Mouse (Mus musculus) large intestine, adult 2 months (tissue): Measurements from ENCODE around the gene Atrnl1. TPM values are rescaled to one million over a fixed set of nuclear protein-coding genes. Genes with fewer than 3 reads are reported as not detected.
"Not testable (repeated sequence)": the region's sequence is repeated elsewhere in the genome, so short reads cannot be mapped to it uniquely, and the experiment has no call there.

Experiments
- DNase-seq: peaks from one replicate; pipeline ENCODE4 v3.0.0-alpha.2; 2012; ENCODE audit warnings: low read depth, low spot score
- WGBS: fragments of 180-500 bp; shearing (Covaris S2); methylation state at CpG from one replicate; pipeline ENCODE4 v1.1.7; 2018; 5-methylcytosine and 5-hydroxymethylcytosine counted together
- polyA plus RNA-seq: library from polyadenylated mRNA; depleted of rRNA; stranded (reverse); fragments of >200 nt; gene quantifications from 2 replicates; pipeline ENCODE4 v1.2.3, GENCODE M21; 2012

Gene Atrnl1
- polyA plus RNA-seq, 1 experiment: 6.8 TPM

DNA sequence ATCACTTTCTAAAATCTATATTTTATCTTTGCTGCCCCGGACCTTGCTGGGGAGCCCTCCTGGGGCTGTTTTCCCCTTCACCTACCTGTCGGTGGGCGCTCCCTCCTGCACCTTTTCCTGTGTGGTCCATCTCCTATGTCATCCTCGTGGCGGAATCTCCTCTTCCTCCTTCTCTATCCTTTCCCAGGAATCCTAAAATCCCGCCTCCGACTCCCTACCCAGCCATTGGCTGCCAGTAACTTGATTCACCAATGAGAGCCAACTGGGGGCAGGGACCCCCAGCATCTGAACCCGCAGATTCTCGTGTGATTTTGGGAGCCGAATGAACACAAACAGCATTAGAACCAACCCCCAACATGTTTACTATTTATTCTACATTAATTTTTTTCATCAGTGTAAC is 57.1 kb downstream of the Atrnl1 start:
- WGBS: 90% methylated on average over 10 of the region's 10 CpGs
- no peak for DNase-seq

DNA sequence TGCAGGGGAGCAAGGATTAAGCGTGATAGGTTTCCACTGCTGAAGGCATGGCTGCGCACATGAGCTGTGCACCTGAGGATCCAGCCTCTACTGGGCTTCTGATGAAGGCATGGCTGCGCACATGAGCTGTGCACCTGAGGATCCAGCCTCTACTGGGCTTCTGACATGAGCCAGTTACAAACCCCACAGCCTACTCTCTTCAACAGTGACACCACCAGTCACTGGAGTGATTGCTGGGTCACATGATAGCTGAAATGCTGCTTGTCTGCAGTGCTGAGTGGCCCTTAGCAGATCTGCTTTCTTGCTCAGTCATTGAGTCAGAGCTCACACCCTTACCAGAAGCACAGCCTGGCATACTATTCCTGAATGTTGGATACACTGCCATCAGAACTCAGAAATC is 68.6 kb downstream of the Atrnl1 start:
- DNase-seq: no peak
- 98% methylated on average over 3 of the region's 3 CpGs for WGBS

DNA sequence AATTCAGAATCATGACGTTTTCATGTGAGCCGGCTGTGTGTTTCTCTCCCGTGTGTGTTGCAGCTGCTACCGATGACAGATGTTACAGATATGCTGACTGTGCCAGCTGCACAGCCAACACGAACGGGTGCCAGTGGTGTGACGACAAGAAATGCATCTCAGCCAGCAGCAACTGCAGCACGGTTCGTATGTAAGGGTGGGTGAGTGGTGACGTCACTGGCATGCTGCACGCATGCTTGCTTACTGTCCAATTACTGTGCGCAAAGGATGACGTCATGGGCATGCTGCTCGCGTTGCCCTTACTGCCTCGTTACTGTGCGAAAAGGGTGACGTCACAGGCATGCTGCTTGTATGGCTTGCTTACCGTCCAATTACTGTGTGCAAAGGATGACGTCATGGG is 75.8 kb downstream of the Atrnl1 start:
- DNase-seq: no peak

DNA sequence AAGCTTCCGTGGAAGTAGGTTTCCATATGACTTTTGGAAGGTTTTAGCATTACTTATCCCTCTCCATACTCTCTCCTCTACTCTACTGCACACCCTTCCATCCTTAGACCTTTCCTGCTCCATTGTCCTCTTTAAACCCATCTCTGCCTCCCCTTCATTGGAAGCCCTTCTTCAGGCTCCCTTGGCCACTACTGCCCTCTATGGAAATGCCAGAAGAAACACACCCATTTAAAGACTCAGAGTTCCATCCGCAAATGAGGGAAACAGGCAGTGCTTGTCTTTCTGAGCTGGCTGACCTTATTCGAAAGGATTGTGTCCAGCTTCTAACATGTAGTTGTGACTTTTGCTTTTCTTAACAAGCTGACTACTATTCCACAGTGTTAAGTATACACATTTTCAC is 81.7 kb downstream of the Atrnl1 start:
- no peak for DNase-seq
- 90% methylated on average over 3 of the region's 3 CpGs for WGBS

More for the DNA sequence above, 75.8 kb downstream of the Atrnl1 start:
- 86% methylated on average over 20 of the region's 20 CpGs for WGBS

DNA sequence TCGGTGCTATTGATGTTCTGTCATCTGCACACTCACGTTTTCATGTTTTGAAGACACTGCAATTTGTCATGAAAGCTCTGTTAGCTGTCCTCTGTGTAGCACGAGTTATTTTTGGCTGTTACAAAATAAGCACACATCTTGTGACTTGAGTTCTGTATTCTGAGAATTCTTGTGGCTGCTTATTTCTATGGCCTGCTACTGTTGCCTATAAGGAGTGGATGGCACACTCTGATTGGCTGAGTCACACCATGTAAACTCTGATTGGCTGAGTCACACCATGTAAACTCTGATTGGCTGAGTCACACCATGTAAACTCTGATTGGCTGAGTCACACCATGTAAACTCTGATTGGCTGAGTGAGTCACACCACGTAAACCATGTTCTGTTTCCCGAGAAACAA is 85.9 kb downstream of the Atrnl1 start:
- WGBS: 78% methylated on average over 5 of the region's 5 CpGs
- not testable (repeated sequence) for DNase-seq

DNA sequence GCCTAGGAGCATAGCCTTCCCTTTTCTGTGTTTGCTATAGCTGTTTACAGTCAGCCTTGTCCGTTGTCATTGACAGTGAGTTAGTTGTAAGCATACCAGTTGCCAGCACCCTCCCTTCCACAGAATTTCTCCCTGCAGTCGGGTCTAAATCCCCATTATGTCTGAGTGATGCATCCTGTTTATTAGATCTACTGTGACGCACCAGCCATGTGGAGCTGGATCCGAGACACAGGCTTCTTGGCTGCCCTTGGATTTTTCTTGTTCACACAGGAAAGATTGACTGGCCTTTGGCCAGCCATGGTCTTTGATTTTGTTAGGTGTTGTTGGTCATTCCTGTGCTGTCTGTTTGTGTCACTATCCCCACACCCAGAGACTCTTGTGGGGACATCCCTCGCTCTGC is 102.3 kb downstream of the Atrnl1 start:
- no peak for DNase-seq
- 64% methylated on average over 5 of the region's 5 CpGs for WGBS

DNA sequence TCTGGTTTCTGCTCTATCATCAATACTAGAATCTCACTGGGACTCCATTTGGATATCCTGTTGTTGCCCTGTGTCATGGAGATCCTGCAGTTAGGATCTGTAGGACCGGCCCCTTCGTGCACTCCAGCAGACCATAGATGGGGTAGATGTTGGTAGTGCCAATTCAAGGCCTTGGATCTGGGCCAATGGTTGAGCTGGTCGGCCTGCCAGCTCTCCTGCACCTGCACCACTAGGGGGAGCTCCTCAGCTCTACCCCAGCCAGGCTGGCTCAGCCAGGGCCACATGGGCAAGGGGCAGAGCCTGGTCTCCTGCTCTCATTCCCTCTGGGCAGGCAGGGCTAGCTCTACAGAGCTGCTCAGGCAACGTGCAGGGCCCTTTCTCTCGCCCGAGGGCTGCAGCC is 114.1 kb downstream of the Atrnl1 start:
- DNase-seq: peak; percentile 27
- 75% methylated on average over 6 of the region's 6 CpGs for WGBS

DNA sequence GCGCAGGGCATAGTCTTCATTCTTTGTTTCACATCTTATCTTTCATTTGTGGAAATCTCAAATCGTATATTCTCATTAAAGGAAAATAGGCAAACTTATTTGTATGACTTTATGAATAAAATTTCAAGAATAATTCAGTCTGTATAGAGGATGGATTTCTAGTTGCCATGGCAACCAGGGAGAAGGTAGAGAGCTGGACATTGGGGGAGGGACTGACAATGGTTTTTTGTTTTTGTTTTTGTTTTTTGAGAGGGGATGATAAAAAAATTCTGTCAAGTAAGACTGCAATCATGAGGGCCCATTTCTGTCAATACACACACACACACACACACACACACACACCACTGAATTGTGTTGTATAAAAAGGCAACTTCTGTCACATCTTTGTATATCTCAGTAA is 114.5 kb downstream of the Atrnl1 start:
- no peak for DNase-seq
- WGBS: 94% methylated on average over 2 of the region's 2 CpGs

DNA sequence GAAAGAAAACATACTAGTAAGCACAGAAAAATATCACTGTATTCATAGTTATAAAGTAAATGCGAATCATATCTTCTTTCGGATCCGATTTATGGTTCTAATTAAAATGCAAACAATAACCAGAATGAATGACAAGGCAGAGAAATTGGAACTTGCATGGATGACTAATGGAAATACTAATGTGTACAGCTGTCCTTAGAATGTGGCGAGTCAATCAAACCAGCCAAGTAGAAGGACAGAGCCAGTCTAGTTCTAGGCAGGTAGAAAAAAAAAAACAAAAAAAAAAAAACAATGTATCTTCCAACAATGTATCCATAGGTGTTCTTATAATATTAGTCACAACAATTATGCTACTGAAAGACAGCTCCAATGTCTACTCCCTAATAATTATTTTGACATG is 116.2 kb downstream of the Atrnl1 start:
- WGBS: 95% methylated on average over 4 of the region's 4 CpGs

DNA sequence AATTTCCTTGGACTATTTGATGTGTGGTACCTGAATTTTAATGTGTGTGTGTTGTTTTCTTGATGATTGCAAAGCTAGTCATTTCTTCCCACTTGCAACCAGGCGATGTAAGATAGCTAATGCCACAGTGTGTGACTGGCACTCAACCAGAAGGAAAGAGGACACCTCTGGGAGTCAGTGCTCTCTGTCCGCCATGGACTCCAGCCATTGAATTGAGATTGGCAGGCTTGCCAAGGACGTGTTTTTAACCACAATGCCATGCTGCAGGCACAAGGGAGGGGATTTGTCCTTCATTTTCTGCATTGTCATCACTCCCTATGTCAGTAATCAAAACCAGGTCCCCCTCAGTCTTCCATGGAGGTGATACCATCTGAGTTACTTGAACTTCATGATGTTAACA is 126.6 kb downstream of the Atrnl1 start:
- DNase-seq: no peak
- 88% methylated on average over 3 of the region's 3 CpGs for WGBS

More for the DNA sequence above, 116.2 kb downstream of the Atrnl1 start:
- no peak for DNase-seq

DNA sequence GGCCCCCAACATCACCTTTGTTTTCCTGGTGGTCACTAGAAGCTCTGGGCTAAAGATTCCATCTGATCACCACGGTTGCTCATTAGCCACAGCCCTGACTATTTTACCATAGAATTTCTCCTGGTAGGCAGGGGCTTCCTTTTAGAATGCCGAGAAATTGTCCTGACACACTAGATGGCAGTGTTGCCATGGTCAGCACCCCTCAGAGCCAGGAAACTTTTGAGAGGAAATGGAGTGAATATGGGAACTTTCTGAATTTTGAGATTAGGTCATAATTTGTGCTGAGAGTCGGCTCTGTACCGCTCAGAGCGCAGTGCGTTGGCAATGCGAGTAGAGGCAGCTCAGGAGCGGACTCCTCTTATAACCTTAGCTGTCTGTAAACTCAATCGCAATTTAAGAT is 134.7 kb downstream of the Atrnl1 start:
- DNase-seq: no peak
- WGBS: 51% methylated on average over 9 of the region's 9 CpGs

DNA sequence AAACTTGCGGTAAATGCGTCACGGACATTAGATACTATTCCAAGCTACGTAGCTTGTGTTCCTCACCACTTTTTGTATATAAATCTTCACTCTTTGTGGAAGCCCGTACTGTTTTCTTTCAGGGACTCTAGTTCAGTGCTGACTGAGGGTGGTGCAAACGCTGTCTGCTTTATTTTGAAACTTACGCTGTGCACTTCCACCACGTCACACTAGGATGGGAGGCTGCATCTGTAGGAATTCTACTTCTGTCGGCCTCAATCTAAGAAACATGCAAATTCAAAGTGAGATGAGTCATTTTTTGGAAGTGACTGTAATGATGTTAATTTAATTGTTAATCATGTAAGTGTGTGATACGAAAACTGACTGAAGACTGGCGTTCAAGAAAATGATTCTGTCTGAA is 135.7 kb downstream of the Atrnl1 start:
- WGBS: 93% methylated on average over 11 of the region's 11 CpGs
- no peak for DNase-seq

DNA sequence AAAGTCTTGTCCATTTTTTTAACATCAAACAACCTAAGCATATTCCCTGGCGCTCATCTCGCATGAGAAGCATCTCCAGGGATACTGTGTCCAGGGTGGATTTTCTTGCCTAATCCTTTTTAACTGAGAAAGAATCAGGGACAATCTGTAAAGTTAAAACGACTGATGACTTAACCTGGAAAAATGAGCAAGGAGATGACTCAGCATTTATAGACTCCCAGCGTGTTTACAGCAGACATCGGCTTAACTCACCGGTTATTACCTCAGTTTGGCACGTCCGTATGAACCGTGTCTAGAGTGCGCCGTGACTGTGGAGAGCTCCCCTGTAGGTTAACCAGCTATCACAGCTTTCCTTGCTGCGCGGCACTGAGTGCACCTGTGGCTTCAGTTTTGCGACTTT is 141.4 kb downstream of the Atrnl1 start:
- no peak for DNase-seq
- 81% methylated on average over 14 of the region's 14 CpGs for WGBS

DNA sequence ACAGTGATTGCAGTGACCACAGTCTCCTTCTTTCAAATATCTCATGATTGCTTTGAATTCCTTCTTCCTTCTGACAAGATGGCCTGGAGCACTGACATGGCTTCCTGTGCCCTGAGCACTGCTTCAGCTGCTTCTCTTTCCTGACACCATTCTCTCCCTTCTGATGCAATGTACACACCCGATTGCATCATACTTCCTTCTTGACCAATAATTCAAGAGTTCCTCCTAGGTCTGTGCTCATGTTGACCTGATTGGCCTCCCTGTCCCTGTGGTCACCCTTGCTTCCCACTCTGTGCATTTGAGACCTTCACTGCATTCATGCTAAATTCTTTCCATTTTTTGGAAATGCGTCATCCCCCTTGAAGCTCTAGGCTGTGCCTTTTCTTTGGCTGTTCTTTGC is 151.7 kb downstream of the Atrnl1 start:
- 84% methylated on average over 2 of the region's 2 CpGs for WGBS
- DNase-seq: no peak

DNA sequence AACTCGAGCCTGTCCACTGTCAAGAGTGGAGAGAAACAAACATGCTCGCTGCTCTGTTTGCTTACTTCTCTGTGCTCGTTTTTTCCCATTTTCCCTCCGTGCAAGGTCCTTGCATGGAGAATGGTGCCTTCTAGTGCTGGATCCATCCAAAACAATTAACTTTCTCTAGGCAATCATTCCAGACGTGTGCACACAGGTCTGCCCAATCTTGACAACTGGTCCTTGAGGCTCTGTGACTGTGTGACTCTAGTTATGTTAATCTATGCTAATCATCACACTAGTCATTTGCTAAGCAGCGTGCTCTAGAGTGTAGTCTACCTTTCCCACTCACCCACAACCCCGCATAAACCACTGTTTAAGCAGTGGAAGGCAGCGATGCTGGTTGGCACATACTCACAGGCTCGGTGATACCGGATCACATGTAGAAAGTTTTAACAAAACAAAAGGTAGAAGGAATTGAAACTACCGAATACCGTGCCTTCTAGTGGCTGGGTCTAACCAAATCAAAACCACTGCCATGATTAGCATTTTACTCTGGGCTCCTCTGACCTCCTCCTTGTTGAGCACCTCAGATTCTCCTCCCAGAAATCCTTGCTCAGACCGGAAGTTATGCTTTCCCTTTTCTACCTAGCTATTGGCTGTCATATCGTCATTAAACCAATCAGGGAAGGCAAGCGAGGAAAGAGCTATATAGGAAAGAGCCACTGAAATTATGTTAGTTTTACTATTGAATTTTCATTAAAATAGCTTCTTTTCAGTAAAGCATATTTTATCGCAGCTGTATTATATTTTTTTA is 153.9 kb downstream of the Atrnl1 start:
- DNase-seq: no peak
- 86% methylated on average over 16 of the region's 16 CpGs for WGBS

DNA sequence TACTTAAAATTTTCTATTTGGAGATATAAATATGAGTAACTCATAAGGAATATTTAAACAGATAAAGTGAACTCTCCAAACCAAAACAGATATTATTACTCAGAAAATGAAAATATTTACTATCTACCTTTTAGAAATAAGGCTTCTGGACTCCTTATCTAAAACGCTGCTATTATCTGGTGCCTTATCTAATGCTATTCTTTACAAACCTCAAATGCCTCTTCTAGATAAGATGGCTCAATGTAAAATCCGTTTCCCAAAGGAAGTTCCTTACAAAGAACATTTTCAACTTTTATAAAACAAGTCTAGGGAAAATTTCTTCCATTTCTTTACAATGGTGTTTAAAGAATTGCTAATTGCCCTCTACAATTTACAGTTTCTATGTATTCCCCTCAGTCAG is 156.2 kb downstream of the Atrnl1 start:
- WGBS: 66% methylated on average over 2 of the region's 2 CpGs
- DNase-seq: no peak

DNA sequence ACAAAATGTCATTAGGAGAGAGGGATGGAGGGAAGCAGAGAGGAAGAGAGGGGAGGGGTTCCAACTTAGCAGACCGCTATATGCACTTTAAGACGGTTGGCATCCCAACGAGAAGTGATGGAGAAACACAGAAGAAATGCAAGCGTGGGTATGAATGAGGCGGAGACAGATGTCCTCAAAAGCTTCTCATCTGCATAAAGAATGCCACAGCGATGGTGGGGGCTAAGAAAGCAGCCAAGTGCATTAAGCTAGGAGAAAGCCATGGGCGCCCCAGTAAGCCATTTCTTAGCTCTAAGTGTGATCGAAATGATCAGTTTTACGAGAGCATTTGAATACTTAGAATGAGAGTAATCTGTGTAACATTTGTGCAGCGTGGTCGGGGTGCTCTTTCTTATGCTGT is 157.8 kb downstream of the Atrnl1 start:
- 91% methylated on average over 11 of the region's 11 CpGs for WGBS

DNA sequence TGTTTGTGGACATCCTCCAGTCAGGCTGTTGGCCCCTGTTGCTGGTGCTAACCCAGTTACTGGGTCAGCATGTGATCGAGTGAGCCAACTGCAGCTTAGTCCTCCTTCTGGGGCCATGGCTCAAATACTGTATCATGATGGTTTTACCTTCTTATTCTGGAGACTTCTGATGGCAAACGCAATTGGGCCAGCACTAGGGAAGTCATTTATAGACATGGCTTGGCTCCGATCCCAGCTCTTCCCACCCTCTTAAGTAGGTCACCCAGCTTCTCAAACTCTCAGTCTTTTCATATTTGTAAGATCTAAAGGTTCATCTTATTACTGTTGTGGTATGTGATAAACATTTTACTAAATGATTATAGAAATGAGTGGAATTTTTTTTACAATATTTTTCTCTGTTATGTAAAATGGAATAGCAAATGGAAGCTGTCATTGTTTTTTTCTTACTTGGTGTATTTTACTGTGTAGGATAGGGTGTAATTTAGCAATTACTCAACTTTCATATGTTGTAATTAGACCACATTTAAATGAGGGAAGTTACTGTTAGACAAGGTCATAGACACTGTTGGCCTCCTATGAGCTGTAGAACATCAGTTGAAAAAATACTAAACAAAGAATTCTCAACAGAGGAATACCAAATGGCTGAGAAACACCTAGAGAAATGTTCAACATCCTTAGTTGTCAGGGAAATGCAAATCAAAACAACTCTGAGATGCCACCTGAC is 171.7 kb downstream of the Atrnl1 start:
- 75% methylated on average over 3 of the region's 3 CpGs for WGBS
- no peak for DNase-seq

More for the DNA sequence above, 157.8 kb downstream of the Atrnl1 start:
- DNase-seq: no peak

DNA sequence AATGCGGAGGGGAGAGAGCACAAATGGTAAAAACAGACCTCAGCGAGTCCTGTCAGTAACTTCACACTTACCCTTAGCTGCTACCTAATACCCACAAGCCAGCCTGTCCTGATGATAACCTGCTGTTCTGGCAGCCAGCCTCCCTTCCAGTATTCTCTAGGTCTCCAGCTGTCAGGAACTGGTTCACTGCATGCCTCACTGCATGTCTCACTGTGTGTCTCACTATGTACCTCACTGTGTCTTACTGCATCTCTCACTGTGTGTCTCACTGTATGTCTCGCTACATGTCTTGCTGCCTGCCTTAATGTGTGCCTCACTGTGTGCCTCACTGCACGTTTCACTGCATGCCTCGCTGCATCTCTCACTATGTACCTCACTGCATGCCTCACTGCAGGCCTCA is 175.9 kb downstream of the Atrnl1 start:
- 87% methylated on average over 5 of the region's 5 CpGs for WGBS

DNA sequence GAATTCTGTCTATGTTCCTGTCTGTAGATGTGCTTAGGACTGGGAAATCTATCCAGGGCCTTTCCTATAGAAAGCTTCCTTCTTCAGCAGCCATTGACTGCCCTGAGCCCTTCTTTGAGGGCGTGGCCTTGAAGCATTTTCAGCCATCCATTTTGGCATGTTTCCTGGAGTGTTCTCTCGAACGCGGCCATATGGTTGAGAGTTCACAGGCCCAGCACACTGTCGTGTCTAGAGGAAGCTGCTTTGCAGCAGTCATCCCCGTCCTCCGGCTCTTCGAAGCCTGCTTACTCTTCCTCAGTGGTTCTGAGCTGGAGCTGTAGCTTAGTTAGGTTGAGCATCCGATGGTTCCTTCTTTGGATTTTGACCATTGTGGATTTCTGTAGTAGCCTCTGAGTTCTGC is 191.4 kb downstream of the Atrnl1 start:
- DNase-seq: no peak
- WGBS: 58% methylated on average over 9 of the region's 9 CpGs

More for the DNA sequence above, 175.9 kb downstream of the Atrnl1 start:
- DNase-seq: no peak
